Mouse (Mus musculus): ENCODE results near the gene Hyls1.

DNA sequence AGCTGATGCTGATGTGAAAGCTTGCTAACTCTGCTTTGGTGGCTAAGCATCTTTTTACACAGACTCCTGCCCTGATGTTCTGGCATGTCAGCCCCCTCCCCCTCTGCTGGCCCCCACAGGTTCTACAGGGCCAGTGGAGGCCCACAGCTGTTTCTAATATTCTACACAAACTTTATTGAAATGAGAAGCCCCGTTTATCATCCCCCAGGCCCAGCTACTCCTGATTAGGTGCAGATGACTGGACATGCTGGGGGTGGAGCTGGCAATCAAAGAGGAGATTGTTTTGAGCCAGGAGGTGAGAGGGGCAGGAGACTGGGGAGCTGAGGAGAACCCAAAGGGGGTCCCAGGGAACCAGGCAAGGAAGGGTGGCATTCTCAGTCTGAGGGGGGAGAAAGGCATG lies 40.4 kb downstream of the Hyls1 start:
- no peak for TF ChIP-seq CTCF (IDR thresholded peaks at IDR 0.05; ENCODE audit: extremely low read depth, insufficient read depth, low read length)
- TF ChIP-seq POLR2A (IDR thresholded peaks at IDR 0.05; ENCODE audit: extremely low read depth, insufficient read depth, low read length) = no peak

All from cortical plate, adult 2 months (tissue).